9 mouse cellular contexts compared by ENCODE assay signal in the genomic region with DNA sequence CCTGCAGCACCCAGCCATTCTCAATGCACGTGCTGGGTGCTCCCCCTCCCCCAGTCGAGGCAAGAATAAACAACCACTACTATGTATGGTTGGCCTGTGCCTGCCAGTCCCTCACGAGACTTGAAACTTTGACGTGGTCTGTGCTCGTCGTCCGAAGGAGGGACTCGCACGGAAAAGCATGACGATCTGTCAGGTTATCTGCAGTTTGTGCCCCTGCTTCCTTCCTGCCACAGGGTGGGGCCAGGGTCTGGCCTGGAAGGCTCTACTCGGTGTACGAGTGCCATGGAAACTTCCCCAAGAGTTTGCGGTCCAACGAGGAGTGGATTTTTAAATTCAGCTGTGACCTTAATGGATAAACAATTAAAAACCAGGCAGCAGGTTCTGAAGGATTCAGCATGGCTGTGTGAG. TPM values are rescaled to one million over a fixed set of nuclear protein-coding genes. Genes with fewer than 3 reads are reported as not detected.
A peak's percentile ranks its signal among the peaks of the same experiment; 100 is the strongest.
DNase-seq lines count a peak whose midpoint lies in the region; ATAC-seq and TF ChIP-seq lines count a peak whose summit lies in the region.
"Had no signal": no experiment of that assay in that cellular context is flagged by ENCODE, and none has a peak within 500 bp of the region (broad histone marks: within the 10 kb centered on the region; RNA-seq: fewer than 3 reads in every experiment).

No protein-coding gene starts in this region.

- no peak for TF ChIP-seq POLR2A in small intestine, adult 2 months (IDR thresholded peaks at IDR 0.05; ENCODE audit: low read depth, low read length)

- peak overlapping the region; percentile 93 for H3K4me3 ChIP-seq in heart, embryonic 10.5 days
- H3K4me3 ChIP-seq in embryonic facial prominence, embryonic 15.5 days (replicated peaks): peak overlapping the region; percentile 91
- H3K4me3 ChIP-seq in liver, embryonic 14.5 days (ENCODE audit: insufficient read depth in 1 of 2, low read depth in 2 of 2, low read length in 2 of 2): peak overlapping the region; percentile 29 to 71
- H3K4me3 ChIP-seq in small intestine, adult 2 months (ENCODE audit: low read depth, low read length): peak overlapping the region; percentile 87

- H3K4me1 ChIP-seq in heart, embryonic 10.5 days: peaks cover 31% of the 10 kb centered on the region
- H3K4me1 ChIP-seq in embryonic facial prominence, embryonic 15.5 days: peaks cover 28% of the 10 kb centered on the region
- H3K4me1 ChIP-seq in liver, embryonic 14.5 days (replicated peaks; ENCODE audit: control insufficient read depth in 2 of 2, insufficient read depth in 2 of 2, low read length in 1 of 2): peaks cover 8 to 21% of the 10 kb centered on the region in 2 experiments
- H3K4me1 ChIP-seq in small intestine, adult 2 months (ENCODE audit: control insufficient read depth, insufficient read depth, insufficient read length, low read length): peaks cover 19% of the 10 kb centered on the region

- TF ChIP-seq EP300 in liver, embryonic 14.5 days (IDR thresholded peaks at IDR 0.05; ENCODE audit: low read depth): no peak

- ATAC-seq in embryonic facial prominence, embryonic 15.5 days (ENCODE audit: insufficient number of reproducible peaks, low FRiP score, low TSS enrichment, low read depth): no peak
- peak; percentile 69 for ATAC-seq in inflammation-experienced regulatory T-cells, adult 6 months
- peak; percentile 60 for ATAC-seq in liver, embryonic 14.5 days (ENCODE audit: insufficient read depth)
- ATAC-seq: Patski had no signal

- 6% methylated on average over 14 of the region's 14 CpGs for whole genome bisulfite sequencing in heart, embryonic 10.5 days
- 9% methylated on average over 14 of the region's 14 CpGs for WGBS in embryonic facial prominence, embryonic 15.5 days
- under 1% methylated on average over 14 of the region's 14 CpGs for WGBS in liver, embryonic 14.5 days (ENCODE audit: insufficient replicate concordance)
- WGBS in small intestine, adult 2 months: 1% methylated on average over 14 of the region's 14 CpGs

- H3K27ac ChIP-seq in heart, embryonic 10.5 days: peak overlapping the region; percentile 95
- peak overlapping the region; percentile 39; the same call in 1 of the 2 replicates for H3K27ac ChIP-seq in embryonic facial prominence, embryonic 15.5 days (replicated peaks)
- H3K27ac ChIP-seq in liver, embryonic 14.5 days: no peak overlapping the region
- H3K27ac ChIP-seq in small intestine, adult 2 months (ENCODE audit: insufficient read depth, low read depth, low read length): peak overlapping the region; percentile 74

- peak overlapping the region; percentile 79 for H3K4me2 ChIP-seq in embryonic facial prominence, embryonic 15.5 days (replicated peaks)
- peak overlapping the region; percentile 89 for H3K4me2 ChIP-seq in liver, embryonic 14.5 days (ENCODE audit: low read depth)

- no peaks in the 10 kb centered on the region for H3K36me3 ChIP-seq in heart, embryonic 10.5 days
- H3K36me3 ChIP-seq in embryonic facial prominence, embryonic 15.5 days: no peaks in the 10 kb centered on the region
- H3K36me3 ChIP-seq in liver, embryonic 14.5 days (replicated peaks; ENCODE audit: control insufficient read depth, insufficient read depth, low read depth): no peaks in the 10 kb centered on the region
- peaks cover 5% of the 10 kb centered on the region; the same call in 1 of the 2 replicates for H3K36me3 ChIP-seq in small intestine, adult 2 months (ENCODE audit: control insufficient read depth, insufficient read depth, low read length)

- TF ChIP-seq CTCF in liver, embryonic 14.5 days (IDR thresholded peaks at IDR 0.05; ENCODE audit: low read depth): no peak
- no peak for TF ChIP-seq CTCF in small intestine, adult 2 months (IDR thresholded peaks at IDR 0.05; ENCODE audit: extremely low read depth, insufficient read length, insufficient replicate concordance, low read depth, low read length)

- intact Hi-C loops in heart, postnatal 36 days (cut with DNase I): no loop called here

- no peaks in the 10 kb centered on the region for H3K27me3 ChIP-seq in heart, embryonic 10.5 days (ENCODE audit: insufficient read depth, poor library complexity, severe bottlenecking)
- no peaks in the 10 kb centered on the region for H3K27me3 ChIP-seq in embryonic facial prominence, embryonic 15.5 days
- no peaks in the 10 kb centered on the region for H3K27me3 ChIP-seq in liver, embryonic 14.5 days (ENCODE audit: control insufficient read depth, insufficient read depth, low read length)
- H3K27me3 ChIP-seq in small intestine, adult 2 months (ENCODE audit: control insufficient read depth, insufficient read depth, low read length): no peaks in the 10 kb centered on the region
- H3K27me3 ChIP-seq: Patski had no signal

- H3K9ac ChIP-seq in embryonic facial prominence, embryonic 15.5 days: no peak overlapping the region
- peak overlapping the region; percentile 77 for H3K9ac ChIP-seq in liver, embryonic 14.5 days (replicated peaks)

- DNase-seq in heart, embryonic 10.5 days (ENCODE audit: low spot score): peak; percentile 90
- no peak for DNase-seq in heart, postnatal 36 days
- DNase-seq in liver, embryonic 14.5 days (ENCODE audit: low read depth in 3 of 3, low spot score in 3 of 3): peak in 2 of 3 experiments; percentile 32 to 39
- no peak for DNase-seq in c-Kit-positive CD71-positive TER-119-positive erythroid progenitor cells, embryonic 14.5 days (ENCODE audit: low spot score)
- DNase-seq in frontal cortex, adult 2 months (ENCODE audit: extremely low spot score in 1 of 2, low spot score in 1 of 2): no peak

- no peaks in the 10 kb centered on the region for H3K9me3 ChIP-seq in heart, embryonic 10.5 days
- H3K9me3 ChIP-seq in embryonic facial prominence, embryonic 15.5 days (replicated peaks): no peaks in the 10 kb centered on the region
- H3K9me3 ChIP-seq in liver, embryonic 14.5 days (ENCODE audit: control insufficient read depth, low read length): no peaks in the 10 kb centered on the region

RNA-seq across cellular contexts. Expression of a gene that starts 1.2 kb away (rescaled TPM):
- 65.9 and 68.9 TPM in 2 replicates for polyA plus RNA-seq in heart, embryonic 10.5 days (2016; fragmentation: Nextera tagmentation; extraction: Ambion mirVana)
- total RNA-seq in heart, postnatal 36 days (2021): 1 to 10 TPM; 7.3 to 7.9 TPM
- 43.5 and 47.5 TPM in 2 replicates for polyA plus RNA-seq in embryonic facial prominence, embryonic 15.5 days (2015; fragmentation: Nextera tagmentation; extraction: Ambion mirVana)
- 10 to 100 TPM; 15.9 to 21.4 (median 16.9) TPM for polyA plus RNA-seq in inflammation-experienced regulatory T-cells, adult 6 months (2017; shearing (Covaris generic))
- 12.6 and 12.9 TPM in 2 replicates for polyA plus RNA-seq in liver, embryonic 14.5 days (2012; rRNA removed)
- 23.7 and 24.2 TPM in 2 replicates for polyA plus RNA-seq in liver, embryonic 14.5 days (2014; fragmentation: Nextera tagmentation; extraction: Ambion mirVana)
- polyA plus RNA-seq in small intestine, adult 2 months (2012; rRNA removed): 23.0 and 59.8 TPM in 2 replicates
- polyA plus RNA-seq in frontal cortex, adult 2 months (2012; rRNA removed): 67.3 and 73.3 TPM in 2 replicates

RNA-seq across cellular contexts. Expression of a gene that starts 53.0 kb away (rescaled TPM):
- 3.7 and 4.0 TPM in 2 replicates for polyA plus RNA-seq in heart, embryonic 10.5 days (2016; fragmentation: Nextera tagmentation; extraction: Ambion mirVana)
- 1 to 10 TPM; 1.3 to 1.6 TPM for total RNA-seq in heart, postnatal 36 days (2021)
- 4.9 and 6.5 TPM in 2 replicates for polyA plus RNA-seq in embryonic facial prominence, embryonic 15.5 days (2015; fragmentation: Nextera tagmentation; extraction: Ambion mirVana)
- 1 to 10 TPM; 3.3 to 5.1 (median 3.7) TPM for polyA plus RNA-seq in inflammation-experienced regulatory T-cells, adult 6 months (2017; shearing (Covaris generic))
- 2.9 and 3.5 TPM in 2 replicates for polyA plus RNA-seq in liver, embryonic 14.5 days (2012; rRNA removed)
- 2.4 and 2.7 TPM in 2 replicates for polyA plus RNA-seq in liver, embryonic 14.5 days (2014; fragmentation: Nextera tagmentation; extraction: Ambion mirVana)
- 0.70 and 1.3 TPM in 2 replicates for polyA plus RNA-seq in small intestine, adult 2 months (2012; rRNA removed)
- 59.0 and 63.9 TPM in 2 replicates for polyA plus RNA-seq in frontal cortex, adult 2 months (2012; rRNA removed)

Comparison
In these comparisons a context has a peak if more than half of its experiments do, and no peak if none do; other contexts are left out.
1. DNase-seq: peak in heart, embryonic 10.5 days (single experiment) and liver, embryonic 14.5 days (2 of 3); none in heart, postnatal 36 days (0 of 2), c-Kit-positive CD71-positive TER-119-positive erythroid progenitor cells, embryonic 14.5 days (single experiment) and frontal cortex, adult 2 months (0 of 2).
2. Peak in every context shown above with its lines, with median percentiles within 50 percentile points of each other: H3K4me3 ChIP-seq.